Mouse (Mus musculus): ENCODE measurements at regions not wholly inside any gene's neighbourhood (a gene's known extent, or its start where the extent isn't known, plus 50 kb on each side); places are given as distances from the start of the nearest gene placed in this dataset.

DNA sequence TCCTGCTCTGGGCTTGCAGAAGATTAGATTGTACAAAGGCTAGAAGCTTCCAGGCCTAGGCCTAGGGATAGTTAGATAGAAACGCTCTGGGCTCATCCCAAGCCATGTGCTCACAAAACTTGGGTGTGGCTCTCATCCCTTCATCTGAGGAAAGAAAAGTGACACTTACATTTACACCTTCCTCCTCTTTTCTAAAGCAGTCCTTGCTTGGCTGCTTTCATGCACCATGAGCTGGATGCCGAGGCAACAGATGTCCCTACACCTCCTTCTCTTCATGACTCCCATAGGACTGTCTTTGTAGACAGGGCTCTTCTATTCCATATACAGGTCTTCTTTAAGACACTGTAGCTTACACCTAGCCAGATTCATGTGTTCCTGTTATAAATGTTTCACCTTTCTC lies 238.3 kb downstream of the Spry2 start:
- TF ChIP-seq BHLHE40 (IDR thresholded peaks at IDR 0.05; ENCODE audit: low read depth, low read length), result no peak
- TF ChIP-seq USF1 (IDR thresholded peaks at IDR 0.05; ENCODE audit: low read depth, low read length), result no peak
- TF ChIP-seq POLR2A (IDR thresholded peaks at IDR 0.05; ENCODE audit: low read depth, low read length), result no peak
- no peak for TF ChIP-seq HCFC1 (IDR thresholded peaks at IDR 0.05; ENCODE audit: low read depth, low read length)
- TF ChIP-seq CTCF (conservative IDR thresholded peaks at IDR 0.05 in 1 of 2, IDR thresholded peaks at IDR 0.05 in 1 of 2; ENCODE audit: low read depth in 2 of 2, low read length in 2 of 2), result no peak
- no peak for TF ChIP-seq UBTF (IDR thresholded peaks at IDR 0.05; ENCODE audit: low read depth, low read length)
- no peak for TF ChIP-seq ELF1 (IDR thresholded peaks at IDR 0.05; ENCODE audit: low read depth, low read length)
- no peak for TF ChIP-seq EP300 (IDR thresholded peaks at IDR 0.05; ENCODE audit: low read length)
- TF ChIP-seq USF2 (conservative IDR thresholded peaks at IDR 0.05; ENCODE audit: low read depth, low read length), result no peak
- TF ChIP-seq SIN3A (IDR thresholded peaks at IDR 0.05; ENCODE audit: low read length), result no peak
- no peak for TF ChIP-seq ZC3H11A (IDR thresholded peaks at IDR 0.05; ENCODE audit: low read depth, low read length)
- TF ChIP-seq SMC3 (IDR thresholded peaks at IDR 0.05; ENCODE audit: low read depth, low read length), result no peak
- TF ChIP-seq MYC (IDR thresholded peaks at IDR 0.05; ENCODE audit: low read depth, low read length), result no peak

All from CH12.LX (cell line).